Mouse (Mus musculus) thymus, adult 18-20 months (tissue): ENCODE results near the gene E330017A01Rik.

Source experiments
- DNase-seq, 2 experiments: peaks; one replicate each; pipeline ENCODE4 v3.0.0; 2022; ENCODE audit warnings: mixed read lengths in 2 of 2

Gene E330017A01Rik

DNA sequence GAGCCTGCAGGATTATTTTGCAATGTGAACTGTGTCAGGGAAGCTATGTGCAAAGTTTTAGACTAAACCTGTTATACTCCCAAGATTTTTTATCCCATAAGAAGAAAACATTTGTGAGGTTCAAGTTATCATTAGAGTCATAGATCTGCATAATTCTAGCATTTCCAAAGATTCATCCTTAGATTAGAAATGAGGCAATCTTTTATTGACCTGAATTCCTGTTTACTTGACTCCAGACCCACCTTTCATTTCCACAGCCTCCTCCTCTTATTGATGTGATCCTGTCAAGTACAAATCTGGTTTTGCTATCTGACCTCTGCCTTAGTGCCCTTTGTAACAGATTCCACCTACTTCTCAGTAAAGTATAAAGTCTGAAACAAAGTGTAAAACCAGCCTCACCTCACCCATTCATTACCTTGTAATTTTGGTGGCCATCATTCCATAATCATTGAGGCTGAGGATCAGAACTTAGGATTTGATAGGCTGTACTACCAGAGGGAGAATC, 23.8 kb upstream of the E330017A01Rik start:
- DNase-seq = no peak

DNA sequence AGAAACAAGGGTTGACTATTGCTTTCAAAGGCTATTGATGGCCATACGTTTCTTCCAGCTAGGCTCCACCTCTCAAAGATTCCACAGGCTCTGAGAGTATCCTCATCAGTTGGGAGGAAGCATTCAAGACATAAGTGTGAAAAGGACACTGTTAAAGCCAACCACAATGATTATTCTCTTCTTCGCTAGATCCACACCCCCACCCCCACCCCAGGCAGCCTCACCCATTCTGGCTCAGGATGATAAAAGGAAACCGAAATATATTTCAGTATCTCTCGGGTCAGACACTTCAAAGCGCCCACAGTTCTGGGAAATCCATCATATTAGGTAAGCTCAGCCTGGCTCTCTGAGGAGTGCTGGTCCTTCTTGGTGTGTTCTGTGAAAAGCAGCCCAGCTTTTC, 23.3 kb upstream of the E330017A01Rik start:
- DNase-seq = no peak

DNA sequence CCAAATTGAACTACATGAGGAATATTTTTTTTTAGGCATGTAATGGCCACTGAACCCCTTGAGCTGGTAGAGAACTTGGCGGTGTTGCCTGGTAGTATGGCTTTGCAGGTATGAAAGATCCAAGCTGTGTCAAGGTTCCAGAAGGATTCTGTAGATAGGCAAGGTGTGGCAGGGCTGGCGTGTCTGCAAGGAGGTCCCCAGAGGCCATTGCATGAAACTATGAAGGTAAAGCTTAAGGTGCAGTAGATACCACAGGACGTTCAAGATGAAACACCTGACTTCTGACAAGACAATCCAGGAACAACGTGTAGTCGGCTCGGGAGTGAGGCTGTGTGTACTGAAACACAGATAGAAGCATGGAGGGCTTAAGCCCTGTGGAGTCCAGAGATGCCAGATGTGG, 20.1 kb upstream of the E330017A01Rik start:
- DNase-seq = no peak

DNA sequence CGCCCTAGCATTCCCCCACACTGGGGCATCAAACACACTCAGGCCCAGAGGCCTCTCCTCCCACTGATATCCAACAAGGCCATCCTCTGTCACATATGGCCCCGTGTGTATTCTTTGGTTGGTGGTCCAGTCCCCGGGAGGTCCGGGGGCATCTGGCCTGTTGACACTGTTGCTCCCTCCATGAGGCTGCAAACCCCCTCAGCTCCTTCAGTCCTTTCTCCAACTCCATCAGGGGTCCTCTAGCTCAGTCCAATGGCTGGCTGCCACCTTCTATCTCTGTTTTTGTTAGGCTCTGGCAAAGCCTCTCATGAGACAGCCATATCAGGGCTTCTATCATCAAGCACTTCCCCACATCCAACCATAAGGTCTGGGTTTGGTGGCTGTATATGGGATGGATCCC, 18.0 kb upstream of the E330017A01Rik start:
- DNase-seq = no peak

DNA sequence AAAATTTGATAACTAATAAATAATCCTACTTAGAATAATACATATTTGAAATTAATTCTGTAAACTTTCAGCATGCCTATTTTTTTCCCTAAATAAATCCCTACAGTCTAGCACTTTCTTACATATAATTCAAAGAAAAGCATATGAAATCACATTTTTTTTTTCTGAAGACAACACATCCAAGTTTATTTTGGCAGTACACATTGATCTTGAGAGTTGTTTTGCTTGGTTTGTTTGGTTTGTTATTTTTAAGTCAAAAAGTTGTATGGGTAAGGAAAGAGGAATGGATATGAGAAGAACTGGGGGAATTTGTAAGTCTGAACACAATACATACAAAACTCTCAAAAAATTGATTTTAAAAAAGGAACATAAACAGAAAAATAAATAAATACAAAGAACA, 17.2 kb upstream of the E330017A01Rik start:
- no peak for DNase-seq

DNA sequence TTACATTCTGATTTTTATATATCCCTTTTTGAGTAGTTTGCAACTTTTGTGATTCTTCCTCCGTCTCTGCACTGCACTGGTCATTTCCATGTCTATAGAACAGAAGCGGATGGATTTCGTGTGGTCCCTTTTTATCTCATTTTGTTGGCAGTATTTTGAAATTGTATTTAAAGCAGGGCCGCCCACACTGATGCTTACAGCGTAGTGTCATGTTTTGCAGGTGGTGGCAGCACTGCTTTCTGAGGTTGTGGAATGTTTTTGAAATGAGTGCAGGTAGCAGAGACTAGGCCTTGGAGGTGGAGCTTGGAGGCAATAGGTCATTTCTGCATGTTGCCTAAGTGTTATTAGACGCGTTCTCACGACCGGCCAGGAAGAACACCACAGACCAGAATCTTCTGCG, 11.4 kb upstream of the E330017A01Rik start:
- DNase-seq = no peak

DNA sequence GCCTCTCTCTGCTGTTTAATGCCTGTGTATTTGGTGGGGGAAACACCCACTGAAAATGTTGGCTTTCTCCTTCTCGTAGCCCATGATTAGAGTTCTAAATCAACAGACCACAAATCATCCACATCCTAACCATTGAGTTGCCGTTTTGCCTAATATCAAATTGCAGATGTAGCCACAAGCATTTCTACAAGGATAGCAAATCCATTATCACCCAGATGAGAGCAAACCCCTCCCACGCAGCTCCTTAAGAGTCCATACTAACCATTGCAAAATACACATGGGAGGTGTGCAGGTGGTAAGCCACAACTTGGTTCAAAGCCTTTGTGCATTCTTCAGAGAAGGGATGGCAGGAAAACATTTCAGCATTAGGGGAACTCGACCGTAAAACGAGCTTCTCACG, 523 bp downstream of the E330017A01Rik start:
- DNase-seq = no peak

DNA sequence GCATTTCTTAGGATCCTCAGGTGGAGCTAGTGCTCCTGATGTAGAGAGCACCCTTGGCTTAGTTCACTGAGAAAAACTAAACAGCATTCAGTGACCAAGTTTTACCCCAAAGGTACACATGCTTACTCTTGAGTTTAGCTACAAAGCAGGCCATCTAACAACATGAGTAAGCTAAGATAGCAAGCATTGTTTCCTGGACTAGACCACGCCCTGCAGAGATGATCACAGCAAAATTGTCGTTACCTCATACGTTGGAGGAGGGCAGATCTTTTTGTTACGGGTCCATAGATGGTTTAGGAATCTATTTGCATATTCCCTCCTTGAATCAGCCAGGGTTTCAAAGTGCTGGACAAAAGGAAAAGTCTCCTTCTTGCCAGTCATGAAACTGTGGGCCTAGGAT, 1.1 kb downstream of the E330017A01Rik start:
- no peak for DNase-seq

DNA sequence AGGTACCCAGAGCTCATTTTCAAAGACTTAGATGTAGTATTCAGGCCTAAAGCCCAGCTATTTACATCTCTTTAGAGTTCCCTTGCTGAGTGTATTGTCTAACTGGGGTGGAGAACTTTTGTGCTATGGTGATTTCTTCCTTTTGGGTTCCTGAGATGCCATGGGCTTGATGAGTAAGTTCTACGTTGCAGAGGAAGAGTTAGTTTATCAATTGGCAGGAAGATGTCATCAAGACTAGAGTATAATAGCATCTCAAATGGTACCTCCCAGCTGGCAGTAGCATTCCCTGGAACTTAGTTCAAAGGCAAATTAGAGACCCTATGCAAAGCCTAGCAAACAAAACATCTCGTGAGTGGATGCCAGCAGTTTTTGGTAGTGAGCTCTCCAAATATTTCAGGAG, 2.7 kb downstream of the E330017A01Rik start:
- no peak for DNase-seq

DNA sequence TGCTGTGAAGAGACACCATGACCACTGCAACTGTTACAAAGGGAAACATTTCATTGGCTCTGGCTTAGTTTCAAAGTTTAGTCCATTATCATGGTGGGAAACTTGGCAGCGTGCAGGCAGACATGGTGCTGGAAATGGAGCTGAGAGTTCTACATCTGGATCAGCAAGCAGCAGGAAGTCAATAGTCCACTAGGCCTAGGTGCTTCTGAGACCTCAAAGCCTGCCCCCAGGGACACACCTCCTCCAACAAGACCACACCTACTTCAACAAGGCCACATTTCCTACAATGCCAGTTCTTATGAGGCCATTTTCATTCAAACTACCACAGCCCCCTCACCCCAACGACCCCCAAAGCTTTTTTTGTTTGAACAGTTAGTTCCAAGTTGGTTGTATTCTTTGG, 8.8 kb downstream of the E330017A01Rik start:
- no peak for DNase-seq

DNA sequence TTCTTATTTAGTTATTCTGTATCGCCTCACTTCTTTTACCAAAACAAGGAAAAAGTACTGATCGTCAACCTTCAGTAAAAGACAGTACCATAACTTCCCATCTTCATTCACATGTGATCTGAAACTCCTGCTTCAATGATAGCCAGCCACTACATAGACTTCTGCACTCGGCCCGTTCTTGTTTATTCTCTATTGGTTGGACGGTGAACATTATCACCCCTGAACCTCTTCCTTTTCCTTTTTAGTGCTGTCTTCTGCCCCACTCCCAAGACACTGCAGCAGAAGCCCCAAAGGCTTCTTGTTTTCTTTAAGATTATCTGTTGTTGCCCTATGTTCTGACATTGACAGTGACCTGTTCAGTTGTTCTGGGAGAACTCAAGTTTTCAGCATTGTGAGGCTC, 9.6 kb downstream of the E330017A01Rik start:
- no peak for DNase-seq

DNA sequence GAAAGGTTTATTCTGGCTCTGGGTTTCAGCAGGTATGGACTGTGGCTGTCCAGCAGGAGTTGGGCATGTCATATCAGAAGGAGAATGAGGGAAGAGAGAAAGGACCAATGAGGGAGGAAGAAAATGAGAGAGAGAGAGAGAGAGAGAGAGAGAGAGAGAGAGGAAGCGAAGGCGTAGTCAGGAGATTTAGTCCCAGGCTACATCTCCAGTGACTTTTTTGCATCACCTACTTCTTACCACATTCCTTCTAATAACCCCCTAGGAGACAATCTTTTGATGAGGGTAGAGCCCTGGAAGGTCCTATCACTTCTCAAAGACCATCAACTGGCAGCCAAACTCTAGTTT, 10.2 kb downstream of the E330017A01Rik start:
- no peak for DNase-seq

DNA sequence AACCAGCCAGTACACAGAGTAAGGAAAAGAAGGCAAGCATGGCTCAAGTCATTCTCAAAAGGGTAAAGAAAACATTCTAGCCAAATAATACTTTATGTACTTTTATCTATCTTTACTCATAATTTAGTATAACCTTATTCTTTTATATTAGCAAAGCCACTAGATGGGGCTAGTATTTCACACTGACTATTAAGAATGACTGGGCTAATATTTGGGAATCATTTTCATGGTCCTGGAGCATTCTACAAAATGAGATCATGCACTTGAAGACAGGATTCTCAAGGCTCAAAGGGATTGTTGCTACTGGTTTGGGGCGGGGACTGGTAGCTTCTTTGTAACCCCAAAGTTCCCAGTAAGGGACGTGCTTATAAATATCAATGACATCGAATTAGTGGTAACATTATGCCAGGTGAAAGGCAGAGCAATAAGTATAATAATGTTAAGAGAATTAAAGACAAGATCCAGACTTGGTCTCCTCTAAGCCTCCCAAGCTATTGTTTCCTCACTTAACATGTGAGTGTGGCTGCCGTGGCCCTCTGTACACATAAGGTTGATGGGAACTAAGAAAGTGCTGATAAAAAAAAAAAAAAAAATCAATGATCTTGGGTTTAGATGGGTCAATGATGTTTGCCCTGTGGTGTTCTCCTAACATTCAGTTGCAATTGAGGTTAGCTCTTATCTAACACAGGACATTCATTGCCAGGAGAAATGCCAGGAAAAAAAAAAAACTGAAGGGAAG, 10.8 kb downstream of the E330017A01Rik start:
- DNase-seq = no peak

DNA sequence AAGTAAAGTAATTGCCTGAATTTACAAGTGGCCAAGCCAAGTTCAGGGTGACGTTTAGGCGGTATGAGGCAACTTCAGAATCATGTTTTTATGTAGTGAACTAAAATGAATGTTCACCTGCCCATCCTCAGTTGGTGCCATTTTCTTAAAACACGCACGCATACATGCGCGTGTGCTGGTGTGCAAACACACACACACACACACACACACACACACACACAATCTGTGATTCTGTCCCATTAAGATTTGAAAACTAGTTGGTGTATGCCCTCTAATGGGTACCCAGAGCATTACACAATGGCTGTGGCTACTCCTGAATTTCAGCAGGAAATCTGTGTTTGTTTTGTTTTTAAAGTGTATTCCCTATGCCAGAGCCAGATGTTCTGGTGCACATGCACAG, 14.6 kb downstream of the E330017A01Rik start:
- no peak for DNase-seq

DNA sequence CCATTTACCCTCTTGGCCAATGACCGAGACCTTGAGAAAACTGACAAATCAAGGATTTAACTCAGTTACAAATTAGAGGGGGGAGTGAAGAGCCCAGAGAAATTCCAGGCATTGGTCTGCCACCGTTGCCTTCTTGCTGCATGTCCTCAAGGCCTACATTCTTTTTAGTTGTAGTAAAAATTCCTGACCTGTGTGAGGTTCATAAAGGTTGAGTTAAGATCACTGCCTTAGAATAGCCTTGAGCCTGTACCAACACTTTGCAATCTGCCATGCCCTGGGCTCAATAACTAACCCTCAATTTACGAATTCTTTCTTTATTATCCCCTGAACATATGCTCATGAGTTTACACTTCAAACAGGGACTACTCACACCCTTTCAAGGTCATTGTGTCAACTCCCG, 15.4 kb downstream of the E330017A01Rik start:
- no peak for DNase-seq

DNA sequence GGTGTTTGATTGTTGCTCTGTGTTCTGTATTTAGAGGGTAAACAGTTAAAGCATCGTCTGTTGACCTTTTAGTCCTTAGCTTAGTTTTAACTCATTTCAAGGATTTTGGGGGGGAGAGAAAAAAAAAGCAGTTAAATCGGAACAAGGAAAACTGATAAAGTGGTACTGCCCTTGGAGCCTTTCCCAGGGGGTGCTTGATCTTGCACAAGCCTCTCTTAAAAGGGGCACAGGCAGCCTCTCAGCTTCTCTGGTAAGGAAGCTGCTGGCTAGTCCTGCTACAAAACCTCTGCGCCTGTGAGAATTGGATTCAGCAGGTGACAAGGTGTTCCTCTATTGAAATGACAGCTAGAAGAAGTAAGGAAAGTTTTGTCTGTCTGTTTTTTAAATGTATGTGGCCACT, 16.2 kb downstream of the E330017A01Rik start:
- no peak for DNase-seq

DNA sequence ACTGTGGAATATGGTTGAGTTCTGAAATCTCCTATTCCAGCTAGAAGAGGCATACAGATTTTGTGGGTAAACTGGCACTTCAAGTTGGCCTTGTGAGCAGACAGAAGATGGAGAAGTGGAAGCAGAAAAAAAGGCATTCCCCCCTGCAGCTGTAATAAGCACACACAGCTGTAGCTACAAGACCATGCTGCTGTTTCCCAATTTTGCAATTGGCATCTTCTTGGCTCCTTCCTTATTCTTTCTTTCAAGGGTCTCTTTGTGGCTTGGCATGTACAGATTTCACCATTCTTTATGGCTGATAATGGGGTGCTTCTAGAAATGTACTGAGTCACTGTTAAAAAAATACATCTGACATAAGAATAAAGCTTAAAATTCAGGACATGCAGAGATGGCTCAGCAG, 21.2 kb downstream of the E330017A01Rik start:
- no peak for DNase-seq

DNA sequence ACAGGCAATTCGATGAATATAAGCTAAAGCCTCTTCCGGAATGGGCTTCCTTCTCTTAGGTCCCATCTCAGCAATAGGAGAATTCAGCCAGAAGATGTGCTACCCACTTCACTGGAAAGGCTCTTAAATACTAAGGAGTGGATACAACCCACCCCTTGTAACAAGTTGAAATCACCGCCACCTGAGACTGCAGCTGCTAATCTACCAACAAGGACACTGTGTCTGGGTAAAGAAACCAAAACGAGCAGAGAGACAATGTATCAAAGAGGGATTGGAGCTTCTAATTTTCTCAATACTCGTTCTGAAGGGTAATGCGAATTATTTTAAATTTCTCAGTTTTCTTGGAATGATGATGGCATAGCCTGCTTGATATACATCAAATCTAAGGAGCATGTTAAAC, 21.7 kb downstream of the E330017A01Rik start, which contains the start of gene Gm813:
Gene Gm813, minus strand, starts transcription at position 101 of the 400 bp plus-strand sequence.
- no peak for DNase-seq

DNA sequence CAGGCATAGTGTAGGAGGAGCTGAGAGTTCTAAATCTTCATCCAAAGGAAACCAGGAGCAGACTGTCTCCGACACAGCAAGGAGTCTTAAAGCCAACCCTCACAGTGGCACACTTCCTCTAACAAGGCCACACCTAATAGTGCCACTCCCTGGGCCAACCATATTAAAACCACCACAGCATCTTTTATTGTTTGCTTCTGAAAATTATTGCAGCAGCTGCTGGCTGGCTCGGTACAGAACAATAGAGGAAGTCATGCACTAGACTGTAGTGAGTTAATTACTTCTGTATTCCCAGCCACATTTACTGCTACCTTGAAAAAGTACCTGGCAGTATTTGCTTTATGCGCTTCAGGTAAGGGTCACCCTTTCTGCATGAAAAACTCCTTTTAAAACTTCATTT, 25.6 kb downstream of the E330017A01Rik start:
- no peak for DNase-seq

DNA sequence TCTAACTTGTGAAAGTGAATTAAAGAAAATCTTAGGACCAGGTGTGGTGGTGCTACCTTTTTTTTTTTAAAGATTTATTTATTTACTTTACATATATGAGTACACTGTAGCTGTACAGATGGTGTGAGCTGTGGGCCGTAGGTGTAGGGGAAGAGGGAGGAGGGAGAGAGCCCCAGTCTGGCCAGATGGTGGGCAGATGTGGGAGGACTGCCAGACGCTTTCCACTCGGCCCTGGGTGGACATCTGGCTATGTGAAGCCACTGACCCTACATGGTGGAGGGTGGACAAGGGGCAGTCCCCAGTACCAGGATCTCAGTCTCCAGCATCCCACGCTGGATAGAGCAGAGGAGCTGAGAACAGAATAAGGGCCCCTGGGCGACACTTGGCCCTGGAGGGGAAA, 31.4 kb downstream of the E330017A01Rik start:
- no peak for DNase-seq

DNA sequence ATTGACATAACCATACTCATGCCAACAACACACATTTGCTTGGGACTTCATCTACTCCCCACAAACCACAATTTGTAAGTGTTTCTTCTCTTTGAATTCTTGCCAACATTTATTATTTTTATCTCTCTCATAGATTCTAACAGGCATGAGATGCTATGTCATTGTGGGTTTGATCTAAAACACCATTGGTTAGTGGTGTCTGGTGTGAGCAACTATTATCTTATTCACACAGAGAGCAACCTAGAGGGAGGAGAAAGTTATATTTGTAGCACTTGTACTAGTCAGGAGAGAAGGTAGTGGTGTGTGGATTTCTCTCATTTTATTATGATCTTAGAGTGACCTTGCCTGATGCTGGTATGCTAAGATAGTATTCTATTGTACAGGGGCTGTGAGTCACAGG, 33.9 kb downstream of the E330017A01Rik start:
- DNase-seq = no peak

DNA sequence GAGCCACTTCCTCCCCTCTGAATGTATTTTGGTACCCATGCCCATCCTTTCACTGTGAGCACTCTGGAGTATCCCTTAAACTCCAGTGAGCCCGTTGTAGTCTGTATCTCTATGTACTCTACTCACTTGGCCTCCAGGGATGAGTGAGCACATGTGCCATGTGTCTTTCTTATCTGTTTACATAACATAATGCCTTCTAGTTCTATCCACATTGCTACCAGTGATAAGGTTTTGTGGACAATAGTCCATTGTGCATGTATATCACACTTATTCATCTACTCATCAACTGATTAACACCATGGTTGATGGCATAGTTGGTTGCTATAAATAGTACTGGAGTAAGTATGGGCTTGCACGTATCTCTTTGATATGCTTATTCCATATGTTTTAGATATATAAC, 34.7 kb downstream of the E330017A01Rik start:
- DNase-seq = no peak

DNA sequence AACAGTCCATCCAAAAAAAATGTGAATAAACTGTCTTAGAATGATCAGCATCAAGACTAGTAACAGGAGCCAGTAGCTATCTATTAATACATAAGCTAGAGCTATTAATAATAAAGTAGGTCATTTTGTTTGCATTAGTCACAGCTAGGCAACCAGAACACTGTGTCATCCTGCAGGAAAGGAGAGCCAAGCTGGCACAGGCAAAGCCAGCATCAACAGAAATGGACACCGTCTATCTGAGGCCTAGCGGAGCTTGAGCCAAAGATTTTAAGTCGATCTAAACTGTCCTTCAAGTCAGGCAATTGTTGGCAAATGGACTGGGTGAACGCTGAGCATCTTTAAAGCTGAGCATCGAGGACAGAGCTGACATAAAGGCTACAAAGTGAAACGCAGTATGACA, 37.7 kb downstream of the E330017A01Rik start:
- DNase-seq = no peak

DNA sequence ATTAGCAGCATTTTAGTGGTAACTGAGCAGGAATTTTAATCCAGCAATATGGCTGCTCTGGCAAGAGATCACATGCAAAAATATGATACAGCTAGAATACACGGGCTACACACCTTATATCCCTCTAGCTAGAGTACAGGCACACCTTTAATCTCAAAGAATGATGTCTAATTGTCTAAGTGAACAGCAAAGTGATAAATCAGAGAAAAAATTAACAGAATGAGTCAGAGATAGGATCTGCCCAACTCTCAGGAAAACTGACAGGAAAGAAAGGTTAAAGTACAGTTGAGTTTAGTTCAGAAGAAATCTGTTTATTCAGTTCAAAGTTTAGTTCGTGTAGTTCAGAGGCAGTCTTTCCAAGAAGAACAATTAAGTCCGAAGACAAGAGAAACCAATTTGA, 47.2 kb downstream of the E330017A01Rik start:
- no peak for DNase-seq

DNA sequence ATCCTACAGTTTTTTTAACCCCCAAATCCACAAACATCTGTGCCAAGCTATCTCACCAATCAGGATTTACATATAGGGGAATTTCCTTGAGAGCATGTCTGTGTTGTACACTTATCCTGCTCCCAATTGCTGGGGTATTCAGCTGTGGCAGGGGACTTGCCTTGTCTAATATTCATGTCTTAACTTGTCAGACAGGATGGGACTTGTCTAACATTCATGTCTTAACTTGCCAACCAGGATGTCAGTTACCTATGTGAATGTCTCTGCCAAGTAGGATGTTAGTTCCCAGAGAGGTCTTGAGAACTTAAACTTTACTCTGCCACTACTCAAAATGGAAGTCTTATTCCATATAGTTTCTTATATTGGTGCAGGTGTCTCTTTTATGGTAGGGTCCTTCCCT, 49.1 kb downstream of the E330017A01Rik start:
- DNase-seq = no peak
